Mouse (Mus musculus): ENCODE data around the gene Tbx3.

Gene Tbx3

GRCm38 (mm10) chr5:119709826-119710559, 39.5 kb downstream of the Tbx3 start:
- no peak for DNase-seq

DNA sequence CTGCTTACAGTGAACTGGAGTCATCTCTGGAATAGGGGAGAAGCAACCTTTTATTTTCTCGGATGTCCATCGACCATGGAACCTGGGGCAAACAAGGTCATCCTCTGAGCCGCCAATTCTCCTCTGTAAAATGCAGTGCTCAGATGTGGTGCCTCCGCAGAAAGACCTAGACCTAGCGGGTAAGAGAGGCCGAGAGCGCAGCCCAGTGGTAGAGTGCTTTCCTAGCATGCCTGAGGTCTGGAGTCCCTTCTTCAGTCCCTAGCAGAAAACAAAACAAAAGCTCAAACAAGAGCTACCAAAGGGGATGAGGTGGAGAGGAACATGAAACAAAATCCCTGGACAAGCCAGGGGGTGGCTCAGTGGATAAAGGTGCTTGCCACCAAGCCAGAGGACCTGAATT, 40.3 kb downstream of the Tbx3 start:
- DNase-seq: no peak

DNA sequence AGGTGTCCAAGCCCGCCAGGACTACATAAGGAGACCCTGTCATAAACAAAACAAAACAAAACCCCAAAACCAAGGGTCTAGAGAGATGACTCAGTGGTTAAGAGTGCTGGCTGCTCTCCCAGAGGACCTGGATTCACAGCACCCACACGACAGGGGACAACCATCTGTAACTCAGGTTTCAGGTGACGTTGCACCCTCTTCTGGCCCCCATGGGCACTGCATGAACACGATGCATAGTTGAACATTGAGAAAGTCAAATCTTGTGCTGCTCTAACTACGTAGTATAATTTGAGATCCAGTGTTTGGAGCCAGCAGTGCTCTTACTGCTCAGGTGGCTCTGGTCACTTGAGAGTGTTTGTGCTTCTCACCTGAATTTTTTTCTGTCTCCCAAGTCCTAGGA, 41.2 kb downstream of the Tbx3 start:
- DNase-seq: no peak

GRCm38 (mm10) chr5:119712679-119713246, 42.3 kb downstream of the Tbx3 start:
- peak; percentile 83 for DNase-seq

DNA sequence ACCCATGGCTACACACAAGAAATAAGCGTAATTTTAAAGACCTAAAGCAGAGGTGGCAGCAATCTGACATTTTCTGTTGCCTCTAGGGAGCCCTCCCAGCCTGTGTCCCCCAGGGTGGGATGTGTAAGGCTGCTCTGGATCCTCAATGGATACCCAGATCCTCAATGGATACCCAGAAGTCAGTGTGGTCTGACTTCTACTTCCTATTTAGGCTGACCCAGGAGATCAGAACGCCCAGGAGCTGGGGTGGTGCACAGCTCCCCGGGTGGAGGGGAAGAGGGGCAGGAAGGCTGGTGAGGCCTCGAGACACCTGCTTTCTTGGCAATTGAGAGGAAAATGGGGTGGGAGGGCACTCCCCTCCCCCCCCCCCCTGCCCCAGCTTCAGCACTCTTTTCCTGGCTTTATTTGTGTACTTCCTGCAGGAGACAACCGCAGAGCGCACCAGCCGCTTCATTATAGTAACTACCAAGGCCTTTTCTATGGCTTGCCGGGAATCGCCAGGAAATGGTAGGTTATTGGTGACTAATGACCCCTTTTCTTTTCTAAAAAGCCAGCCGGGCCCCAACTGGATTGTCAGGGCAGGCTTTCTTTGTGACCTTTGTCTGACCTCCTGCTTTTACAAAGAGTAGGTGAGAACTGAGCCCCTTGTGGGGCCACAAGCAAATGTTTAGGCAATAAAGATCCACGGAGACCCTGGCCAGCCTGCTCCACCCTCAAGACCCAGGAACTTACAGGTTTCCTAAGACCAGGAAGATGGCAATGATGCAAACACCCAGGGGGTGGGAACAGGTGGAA, 50.2 kb downstream of the Tbx3 start:
- DNase-seq: no peak

DNA sequence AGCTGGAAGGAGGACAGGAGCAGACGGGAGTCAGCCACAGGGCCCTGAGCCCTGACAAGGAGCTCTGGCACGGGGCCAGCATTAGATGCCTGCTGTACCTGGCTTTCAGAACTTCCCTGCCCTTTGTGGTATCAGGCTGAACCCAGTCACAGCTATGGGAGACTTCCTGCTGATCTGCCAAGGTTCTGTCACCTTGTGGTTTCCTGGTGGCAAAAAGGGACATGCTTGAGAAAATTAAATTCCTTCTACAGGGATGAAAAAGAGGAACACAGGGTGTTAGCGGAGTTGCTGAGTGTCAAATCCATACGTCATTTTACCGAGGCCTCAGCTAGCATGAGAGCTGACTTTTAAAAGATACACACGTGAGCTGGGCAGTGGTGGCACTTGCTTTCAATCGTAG, 62.5 kb downstream of the Tbx3 start:
- DNase-seq: no peak
